Mouse (Mus musculus): Measurements from ENCODE around the gene Olig3. TPM values are rescaled to one million over a fixed set of nuclear protein-coding genes. Genes with fewer than 3 reads are reported as not detected.
"Not testable (repeated sequence)": the region's sequence is repeated elsewhere in the genome, so short reads cannot be mapped to it uniquely, and the experiment has no call there.

The Olig3 gene
- total RNA-seq, 4 experiments from 2014 or later = not detected

- DNase-seq (ENCODE audit: low spot score in 2 of 2) = no peak
These were observed 5.4 kb downstream of the Olig3 start for GRCm38 (mm10) chr10:19361539-19362293.

GRCm38 (mm10) chr10:19362294-19362590 is 5.9 kb downstream of the Olig3 start:
- no peak for DNase-seq (ENCODE audit: low spot score in 2 of 2)

GRCm38 (mm10) chr10:19362861-19363260 is 6.5 kb downstream of the Olig3 start:
- DNase-seq (ENCODE audit: low spot score in 2 of 2) = no peak

GRCm38 (mm10) chr10:19363365-19363764 is 7.0 kb downstream of the Olig3 start:
- DNase-seq (ENCODE audit: low spot score in 2 of 2) = no peak

GRCm38 (mm10) chr10:19369143-19369542 is 12.8 kb downstream of the Olig3 start:
- no peak for DNase-seq (ENCODE audit: low spot score in 2 of 2)

- no peak for DNase-seq (ENCODE audit: low spot score in 2 of 2)
These were observed 13.8 kb downstream of the Olig3 start for GRCm38 (mm10) chr10:19370146-19370545.

- DNase-seq (ENCODE audit: low spot score in 2 of 2) = no peak
These were observed 15.9 kb downstream of the Olig3 start for GRCm38 (mm10) chr10:19372263-19372662.

GRCm38 (mm10) chr10:19373797-19374196 is 17.5 kb downstream of the Olig3 start:
- DNase-seq (ENCODE audit: low spot score in 2 of 2) = no peak

GRCm38 (mm10) chr10:19374311-19374710 is 18.0 kb downstream of the Olig3 start:
- no peak for DNase-seq (ENCODE audit: low spot score in 2 of 2)

GRCm38 (mm10) chr10:19375838-19376237 is 19.5 kb downstream of the Olig3 start:
- no peak for DNase-seq (ENCODE audit: low spot score in 2 of 2)

GRCm38 (mm10) chr10:19380971-19381370 is 24.6 kb downstream of the Olig3 start:
- DNase-seq (ENCODE audit: low spot score in 2 of 2) = not testable (repeated sequence)

GRCm38 (mm10) chr10:19384176-19384575 is 27.8 kb downstream of the Olig3 start:
- DNase-seq (ENCODE audit: low spot score in 2 of 2) = no peak

GRCm38 (mm10) chr10:19391819-19392218 is 35.5 kb downstream of the Olig3 start:
- no peak for DNase-seq (ENCODE audit: low spot score in 2 of 2)

- DNase-seq (ENCODE audit: low spot score in 2 of 2) = no peak
These were observed 40.3 kb downstream of the Olig3 start for GRCm38 (mm10) chr10:19396485-19397137.

- no peak for DNase-seq (ENCODE audit: low spot score in 2 of 2)
These were observed 41.1 kb downstream of the Olig3 start for GRCm38 (mm10) chr10:19397396-19397795.

- no peak for DNase-seq (ENCODE audit: low spot score in 2 of 2)
These were observed 44.8 kb downstream of the Olig3 start for GRCm38 (mm10) chr10:19401136-19401535.

GRCm38 (mm10) chr10:19404401-19404800 is 48.1 kb downstream of the Olig3 start:
- DNase-seq (ENCODE audit: low spot score in 2 of 2) = no peak

GRCm38 (mm10) chr10:19405959-19406358 is 49.6 kb downstream of the Olig3 start:
- no peak for DNase-seq (ENCODE audit: low spot score in 2 of 2)

GRCm38 (mm10) chr10:19407168-19407567 is 50.8 kb downstream of the Olig3 start:
- no peak for DNase-seq (ENCODE audit: low spot score in 2 of 2)

All from left cerebral cortex, adult 8-10 months (tissue).